Mouse (Mus musculus): ENCODE measurements around the gene Afmid.

DNA sequence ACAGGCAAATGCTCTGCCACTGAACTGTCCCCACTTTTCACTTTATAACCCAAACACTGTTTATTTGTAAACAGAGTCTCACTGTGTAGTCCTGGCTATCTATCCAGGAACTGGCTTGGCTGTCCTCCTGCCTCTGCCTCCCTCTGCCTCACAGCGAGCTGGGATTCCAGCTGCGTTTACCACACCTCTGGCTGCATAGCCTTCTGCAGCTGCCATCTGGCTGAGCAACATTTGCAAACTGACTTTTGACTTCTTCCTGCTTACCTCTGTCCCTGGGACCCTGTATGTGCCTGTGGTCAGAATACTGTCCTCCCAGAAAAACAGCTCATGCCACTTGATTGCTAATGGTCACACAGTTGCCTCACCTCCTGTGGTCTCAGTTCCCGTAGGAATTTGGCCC, 1.7 kb downstream of the Afmid start:
- TF ChIP-seq POLR2A (IDR thresholded peaks at IDR 0.05; ENCODE audit: extremely low read depth, insufficient read depth, low read length) = no peak
- no peak for TF ChIP-seq CTCF (IDR thresholded peaks at IDR 0.05; ENCODE audit: extremely low read depth, insufficient read depth, low read length)
